Mouse (Mus musculus) forebrain, embryonic 15.5 days (tissue): Measurements from ENCODE around the gene Cldn4. TPM values are rescaled to one million over a fixed set of nuclear protein-coding genes. Genes with fewer than 3 reads are reported as not detected.
A peak's percentile ranks its signal among the peaks of the same experiment; 100 is the strongest.

Experiments used
- ATAC-seq: fragments of 200-750 bp; cut with Nextera tagmentation; replicated peaks from 2 replicates; pipeline ENCODE4 v1.8.0; 2017; ENCODE audit warnings: mild to moderate bottlenecking, moderate TSS enrichment, moderate library complexity
- H3K27ac ChIP-seq: fragments of 300-500 bp; sonication (generic); replicated peaks from 2 replicates; pipeline ENCODE4 v1.5.1; 2015; ENCODE audit warnings: mild to moderate bottlenecking, inconsistent platforms
- H3K27me3 ChIP-seq: fragments of 300-500 bp; sonication (generic); 2 replicates; pipeline ENCODE4 v1.6.1; 2015; ENCODE audit warnings: inconsistent platforms
- H3K36me3 ChIP-seq: fragments of 300-500 bp; sonication (generic); 2 replicates; pipeline ENCODE4 v1.6.1; 2015; ENCODE audit warnings: mild to moderate bottlenecking, inconsistent platforms
- H3K4me1 ChIP-seq: fragments of 300-500 bp; sonication (generic); 2 replicates; pipeline ENCODE4 v1.6.1; 2015; ENCODE audit warnings: inconsistent platforms
- H3K4me2 ChIP-seq: fragments of 300-500 bp; sonication (generic); replicated peaks from 2 replicates; pipeline ENCODE4 v1.6.1; 2015; ENCODE audit warnings: mild to moderate bottlenecking, inconsistent platforms
- H3K4me3 ChIP-seq: fragments of 300-500 bp; sonication (generic); 2 replicates; pipeline ENCODE4 v1.5.1; 2015; ENCODE audit warnings: mild to moderate bottlenecking, inconsistent platforms
- H3K9ac ChIP-seq: fragments of 300-500 bp; sonication (generic); replicated peaks from 2 replicates; pipeline ENCODE4 v1.6.1; 2015; ENCODE audit warnings: mild to moderate bottlenecking, inconsistent platforms
- H3K9me3 ChIP-seq: fragments of 300-500 bp; sonication (generic); 2 replicates; pipeline ENCODE4 v1.6.1; 2016; ENCODE audit warnings: inconsistent platforms
- WGBS: fragments of 180-500 bp; shearing (Covaris S2); methylation state at CpG from one replicate; pipeline ENCODE4 v1.1.7; 2015; ENCODE audit warnings: mixed read lengths; 5-methylcytosine and 5-hydroxymethylcytosine counted together
- polyA plus RNA-seq: library from polyadenylated mRNA; unstranded; fragments of >200 nt; fragmentation: Nextera tagmentation; extraction: Ambion mirVana; gene quantifications from 2 replicates; pipeline ENCODE4 v1.2.1, GENCODE M21; 2015

The Cldn4 gene
- polyA plus RNA-seq, 1 experiment from 2014 or later: not detected

DNA sequence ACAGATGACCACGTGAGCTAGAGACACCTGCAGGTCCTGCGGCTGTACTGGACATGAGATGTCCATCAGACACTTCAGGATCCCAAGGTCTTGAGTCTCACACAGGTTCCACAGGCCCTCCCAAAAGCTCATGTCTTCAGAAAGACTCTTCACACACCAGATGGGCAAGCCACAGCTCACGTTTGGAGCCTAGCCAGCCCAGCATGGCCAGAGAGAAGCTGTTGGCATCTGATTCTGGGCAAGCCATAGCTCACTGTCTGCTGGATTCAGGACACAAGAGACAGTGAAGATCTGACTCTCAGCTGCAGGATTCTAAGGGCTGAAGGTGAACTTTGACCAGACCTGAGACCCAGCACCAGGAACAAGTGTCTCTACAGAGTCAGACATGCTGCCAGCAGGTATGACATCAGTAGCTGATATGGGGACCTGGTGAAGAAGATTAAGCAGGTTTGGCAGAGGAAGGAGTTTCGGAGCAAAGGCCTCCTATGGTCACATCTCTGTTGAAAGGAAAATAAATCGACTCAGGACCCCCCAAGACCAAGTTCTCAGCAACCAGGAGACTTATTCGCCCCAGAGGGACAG is 26.5 kb downstream of the Cldn4 start:
- ATAC-seq: no peak
- no peak overlapping the region for H3K4me2 ChIP-seq
- no peak overlapping the region for H3K4me3 ChIP-seq
- no peaks in the 10 kb centered on the region for H3K27me3 ChIP-seq
- no peaks in the 10 kb centered on the region for H3K4me1 ChIP-seq
- no peak overlapping the region for H3K27ac ChIP-seq
- H3K36me3 ChIP-seq: no peaks in the 10 kb centered on the region
- H3K9ac ChIP-seq: no peak overlapping the region
- H3K9me3 ChIP-seq: no peaks in the 10 kb centered on the region
- 65% methylated on average over 6 of the region's 6 CpGs for WGBS

DNA sequence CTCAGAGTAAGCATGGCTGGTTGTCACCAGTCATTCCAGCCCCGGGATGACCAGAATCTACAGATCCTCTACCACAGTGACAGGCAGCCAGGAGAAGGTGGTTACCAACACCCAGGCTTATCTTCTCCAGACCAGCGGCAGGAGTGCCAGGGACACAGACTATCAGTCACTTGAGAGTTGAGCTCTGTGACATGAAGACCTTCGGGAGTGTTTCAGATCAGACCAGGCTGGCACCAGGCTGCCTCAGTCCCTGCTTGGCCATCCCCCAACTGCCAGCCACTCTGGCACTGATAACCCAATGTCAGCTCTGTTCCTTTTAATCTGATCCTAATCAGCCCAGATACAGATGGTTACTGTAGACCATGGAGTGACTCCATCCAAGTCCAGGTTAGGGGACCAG is 27.6 kb downstream of the Cldn4 start:
- no peaks in the 10 kb centered on the region for H3K9me3 ChIP-seq
- no peak overlapping the region for H3K27ac ChIP-seq
- no peak overlapping the region for H3K4me2 ChIP-seq
- no peaks in the 10 kb centered on the region for H3K27me3 ChIP-seq
- WGBS: 93% methylated on average over 3 of the region's 3 CpGs
- no peak for ATAC-seq
- no peaks in the 10 kb centered on the region for H3K4me1 ChIP-seq
- H3K9ac ChIP-seq: no peak overlapping the region
- no peak overlapping the region for H3K4me3 ChIP-seq
- H3K36me3 ChIP-seq: no peaks in the 10 kb centered on the region

DNA sequence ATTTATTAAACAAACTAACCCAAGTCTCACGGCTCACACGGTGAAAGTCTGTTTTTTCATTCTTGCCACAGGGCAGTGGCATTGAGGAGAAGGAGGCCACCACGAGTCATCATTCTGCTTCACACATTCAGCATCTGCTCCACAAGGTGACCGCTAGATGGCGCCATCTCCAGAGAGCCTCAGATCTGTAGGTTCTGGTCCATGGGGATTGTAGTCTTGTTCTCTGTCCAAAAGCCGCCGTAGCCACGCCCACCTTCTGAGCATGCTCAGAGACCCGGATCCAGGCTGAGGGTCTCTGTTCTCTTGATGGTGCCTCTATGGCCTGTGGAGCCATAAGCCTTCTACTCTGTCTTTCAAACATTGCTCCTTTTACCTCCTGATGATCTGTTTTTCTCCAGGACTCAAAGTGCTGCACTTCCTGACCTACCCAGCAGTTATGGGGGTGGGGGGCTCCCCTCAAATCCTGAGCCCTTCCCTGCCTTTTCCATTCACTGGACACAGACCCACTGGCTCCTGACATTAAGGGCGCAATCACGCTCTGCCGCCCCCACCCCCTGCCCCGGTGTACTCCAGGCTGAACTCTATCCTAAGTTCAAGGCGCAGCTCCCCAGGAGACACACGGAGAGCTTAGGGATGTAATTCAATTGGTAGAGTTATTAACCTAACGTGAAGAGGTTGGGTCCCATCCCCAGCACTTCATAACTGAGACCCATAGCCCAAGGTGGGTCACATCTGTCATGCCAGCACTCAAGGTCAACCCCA is 28.5 kb downstream of the Cldn4 start:
- H3K4me2 ChIP-seq: no peak overlapping the region
- H3K27ac ChIP-seq: no peak overlapping the region
- no peaks in the 10 kb centered on the region for H3K4me1 ChIP-seq
- no peak for ATAC-seq
- no peaks in the 10 kb centered on the region for H3K27me3 ChIP-seq
- H3K36me3 ChIP-seq: no peaks in the 10 kb centered on the region
- no peak overlapping the region for H3K9ac ChIP-seq
- H3K4me3 ChIP-seq: no peak overlapping the region
- no peaks in the 10 kb centered on the region for H3K9me3 ChIP-seq
- 54% methylated on average over 16 of the region's 16 CpGs for WGBS

DNA sequence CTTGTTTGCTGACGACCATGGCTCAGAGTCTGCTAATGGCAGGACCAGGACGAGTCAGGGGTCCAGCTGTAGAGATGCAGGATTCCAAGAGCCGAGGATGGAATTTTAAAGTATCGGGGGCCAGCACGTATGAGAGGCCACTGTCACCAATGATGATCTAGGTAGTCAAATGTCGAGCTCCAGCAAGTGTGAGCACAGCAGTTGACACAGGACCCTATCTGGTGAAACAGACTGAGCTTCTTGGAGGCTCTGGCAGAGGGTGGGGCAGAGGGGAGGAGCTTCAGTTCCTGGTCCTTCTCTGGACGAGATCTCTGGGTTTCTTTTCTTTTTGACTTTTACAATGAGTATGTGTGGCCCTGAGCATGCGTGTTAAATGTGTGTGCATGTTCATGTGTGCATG is 31.4 kb downstream of the Cldn4 start, which contains the start of gene Cldn13:
Gene Cldn13 (minus strand): TSS at position 216 of the 400 bp plus-strand sequence.
- no peaks in the 10 kb centered on the region for H3K27me3 ChIP-seq
- H3K36me3 ChIP-seq: no peaks in the 10 kb centered on the region
- H3K4me1 ChIP-seq: no peaks in the 10 kb centered on the region
- H3K4me3 ChIP-seq: no peak within 1 kb of the TSS
- no peak within 1 kb of the TSS for H3K27ac ChIP-seq
- no peak within 1 kb of the TSS for H3K9ac ChIP-seq
- no peaks in the 10 kb centered on the region for H3K9me3 ChIP-seq
- no peak within 1 kb of the TSS for H3K4me2 ChIP-seq
- WGBS: 84% methylated on average over 8 of the region's 8 CpGs
- no peak for ATAC-seq

DNA sequence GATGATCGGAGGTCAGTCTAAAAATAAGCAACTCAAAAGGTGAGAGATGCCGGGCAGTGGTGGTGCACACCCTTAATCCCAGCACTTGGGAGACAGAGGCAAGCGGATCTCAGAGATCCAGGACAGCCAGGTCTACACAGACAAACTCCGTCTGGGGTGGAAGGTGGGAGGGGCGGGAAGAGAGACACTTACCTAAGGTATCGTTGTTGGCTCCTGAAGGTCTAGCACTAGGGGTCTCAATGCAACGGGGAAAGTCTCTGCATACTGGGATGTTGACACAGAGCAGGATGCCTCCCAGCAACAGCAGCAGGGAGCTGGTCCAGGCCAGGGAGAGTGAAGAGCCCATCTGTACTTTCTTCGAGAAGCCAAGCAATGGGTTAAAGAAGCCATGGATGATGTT is 32.2 kb downstream of the Cldn4 start:
- WGBS: 86% methylated on average over 8 of the region's 8 CpGs
- no peaks in the 10 kb centered on the region for H3K4me1 ChIP-seq

DNA sequence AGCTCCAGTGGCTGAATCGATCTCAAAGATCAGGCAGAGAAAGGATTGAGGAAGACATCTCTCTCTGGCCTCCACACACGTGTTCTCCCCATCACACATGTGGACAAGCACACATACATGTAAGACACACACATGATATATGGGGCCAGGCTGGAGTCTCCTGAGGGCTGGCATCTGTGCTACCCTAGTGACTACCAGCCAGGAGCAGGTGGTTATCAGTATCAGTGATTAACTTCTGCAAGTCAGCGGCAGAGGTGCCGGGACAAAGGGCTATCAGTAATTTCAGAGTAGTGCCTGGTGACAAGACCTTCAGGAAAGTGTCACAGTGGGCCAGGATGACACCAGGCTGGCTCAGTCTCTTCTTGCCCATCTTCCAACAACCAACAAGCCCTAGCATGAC is 33.0 kb downstream of the Cldn4 start:
- Histone ChIP-seq H3K4me1 (no peaks in the 10 kb centered on the region), H3K4me3 (no peak overlapping the region), H3K4me2 (no peak overlapping the region), H3K27ac (no peak overlapping the region), H3K9me3 (no peaks in the 10 kb centered on the region), H3K27me3 (no peaks in the 10 kb centered on the region), H3K9ac (no peak overlapping the region), H3K36me3 (no peaks in the 10 kb centered on the region)
- ATAC-seq: no peak
- 91% methylated on average over 4 of the region's 4 CpGs for WGBS

More for the DNA sequence above, 32.2 kb downstream of the Cldn4 start:
- Histone ChIP-seq H3K4me2 (no peak overlapping the region), H3K4me3 (no peak overlapping the region), H3K27ac (no peak overlapping the region), H3K9me3 (no peaks in the 10 kb centered on the region), H3K27me3 (no peaks in the 10 kb centered on the region), H3K36me3 (no peaks in the 10 kb centered on the region), H3K9ac (no peak overlapping the region)
- no peak for ATAC-seq

DNA sequence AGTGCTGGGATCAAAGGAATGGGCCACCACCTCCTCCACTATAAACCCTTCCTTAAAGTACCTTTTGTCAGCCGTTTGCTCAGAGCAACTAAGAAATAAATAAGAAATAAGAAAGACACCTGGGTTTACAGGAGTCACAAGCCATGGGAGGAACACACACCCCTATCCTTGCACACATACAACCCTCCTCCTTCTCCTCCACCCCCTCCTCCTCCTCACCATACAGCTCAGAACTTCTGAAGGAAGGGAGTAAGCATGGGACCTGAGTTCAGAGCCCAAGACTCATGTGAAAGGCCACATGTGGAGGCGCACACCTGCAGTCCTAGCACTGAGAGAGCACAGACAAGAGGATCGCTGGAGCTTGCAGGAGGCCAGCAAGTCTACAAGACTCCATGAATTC is 33.4 kb downstream of the Cldn4 start:
- H3K4me2 ChIP-seq: no peak overlapping the region
- no peaks in the 10 kb centered on the region for H3K9me3 ChIP-seq
- 78% methylated on average over 3 of the region's 3 CpGs for WGBS
- no peak overlapping the region for H3K9ac ChIP-seq
- no peaks in the 10 kb centered on the region for H3K4me1 ChIP-seq
- H3K27me3 ChIP-seq: no peaks in the 10 kb centered on the region
- H3K36me3 ChIP-seq: no peaks in the 10 kb centered on the region
- no peak overlapping the region for H3K27ac ChIP-seq
- H3K4me3 ChIP-seq: no peak overlapping the region
- ATAC-seq: no peak

DNA sequence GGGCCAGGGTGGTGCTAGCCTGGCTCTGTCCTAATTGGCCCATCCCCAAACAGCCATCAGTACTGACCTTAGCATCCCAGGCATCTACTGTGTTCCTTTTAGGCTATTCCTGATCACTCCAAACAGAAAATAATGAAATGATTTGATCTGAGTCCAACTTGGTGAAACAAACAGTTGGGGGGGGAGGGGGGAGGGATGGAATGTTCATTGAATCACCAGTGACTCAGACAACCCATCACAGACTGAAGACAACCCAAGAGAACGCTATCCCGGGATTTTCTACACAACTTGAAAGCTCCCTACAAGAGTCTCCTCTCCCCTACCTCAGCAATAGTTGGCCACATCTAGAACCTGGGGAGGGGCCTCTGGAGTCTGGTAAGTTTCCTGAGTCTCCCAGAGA is 34.8 kb downstream of the Cldn4 start:
- Histone ChIP-seq H3K4me2 (no peak overlapping the region), H3K4me3 (no peak overlapping the region), H3K9ac (no peak overlapping the region), H3K9me3 (no peaks in the 10 kb centered on the region), H3K36me3 (no peaks in the 10 kb centered on the region), H3K27ac (no peak overlapping the region), H3K27me3 (no peaks in the 10 kb centered on the region), H3K4me1 (no peaks in the 10 kb centered on the region)
- no peak for ATAC-seq
- 88% methylated on average over 2 of the region's 2 CpGs for WGBS

DNA sequence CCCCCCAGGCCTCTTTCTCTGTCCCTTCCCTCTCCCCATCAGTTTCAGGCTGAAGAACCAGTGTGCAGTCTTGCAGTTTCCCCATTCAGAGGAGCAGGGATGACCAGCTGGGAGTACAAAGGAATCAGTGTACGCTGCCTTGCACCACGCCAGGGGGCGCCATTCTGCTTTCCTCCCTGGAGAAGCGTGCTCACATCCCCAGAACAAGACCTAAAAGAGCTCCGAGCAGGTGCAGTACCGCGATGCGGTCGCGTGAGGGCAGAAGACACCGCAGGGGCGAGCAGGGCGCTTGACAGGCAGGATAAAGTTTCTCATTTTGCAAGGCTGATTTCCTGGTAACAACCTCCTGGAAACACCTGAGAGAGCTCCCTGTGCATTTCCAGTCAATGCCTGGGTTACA is 39.6 kb downstream of the Cldn4 start:
- no peak overlapping the region for H3K4me2 ChIP-seq
- no peaks in the 10 kb centered on the region for H3K27me3 ChIP-seq
- H3K36me3 ChIP-seq: no peaks in the 10 kb centered on the region
- no peaks in the 10 kb centered on the region for H3K9me3 ChIP-seq
- H3K27ac ChIP-seq: no peak overlapping the region
- no peak overlapping the region for H3K9ac ChIP-seq
- peak; percentile 68 for ATAC-seq
- no peaks in the 10 kb centered on the region for H3K4me1 ChIP-seq
- H3K4me3 ChIP-seq: no peak overlapping the region
- WGBS: under 1% methylated on average over 13 of the region's 13 CpGs

DNA sequence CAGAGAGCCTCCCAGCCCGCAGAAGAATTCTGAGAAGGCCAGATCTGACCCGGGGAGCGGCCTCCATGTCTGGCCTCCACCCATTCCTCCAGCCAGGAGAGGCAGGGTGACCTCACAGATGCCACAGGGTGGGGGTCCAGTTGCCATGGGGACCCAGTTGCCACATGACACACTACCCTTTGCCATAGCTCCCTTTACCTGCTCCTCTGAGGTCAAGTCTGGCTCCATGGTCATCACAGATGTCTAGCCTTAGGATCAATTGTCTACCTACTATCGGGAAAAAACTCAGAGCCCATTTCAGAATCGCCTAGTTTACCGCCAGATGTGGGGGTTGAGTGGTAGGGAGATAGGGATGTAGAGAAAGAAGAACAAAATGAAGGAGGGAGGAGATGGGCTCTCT is 40.1 kb downstream of the Cldn4 start, which contains the start of gene Tmem270:
Gene Tmem270 (minus strand): TSS at position 101 of the 400 bp plus-strand sequence.
- no peak within 1 kb of the TSS for H3K4me2 ChIP-seq
- no peak for ATAC-seq

DNA sequence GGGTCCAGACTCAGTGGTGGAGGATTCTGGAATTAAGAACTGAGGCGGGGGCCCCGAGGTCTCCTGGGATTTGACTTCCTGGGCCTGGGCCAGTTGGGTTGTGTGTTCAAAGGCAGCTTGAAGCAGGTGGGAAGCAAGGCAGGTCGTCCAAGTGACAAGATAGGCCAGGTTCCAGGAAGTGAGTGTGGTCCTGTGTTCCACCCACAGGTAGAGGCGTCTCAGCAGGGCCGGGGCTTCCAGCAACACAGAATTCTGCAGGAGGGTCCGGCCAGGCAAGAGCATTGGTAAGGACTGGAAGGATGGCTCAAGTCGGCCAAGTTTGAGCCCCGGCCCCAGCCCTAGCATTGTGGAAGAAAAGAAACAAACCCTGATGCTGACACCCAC is 45.1 kb downstream of the Cldn4 start:
- Histone ChIP-seq H3K27me3 (no peaks in the 10 kb centered on the region), H3K4me1 (no peaks in the 10 kb centered on the region), H3K27ac (no peak overlapping the region), H3K4me2 (no peak overlapping the region), H3K36me3 (no peaks in the 10 kb centered on the region), H3K9me3 (no peaks in the 10 kb centered on the region), H3K9ac (no peak overlapping the region), H3K4me3 (no peak overlapping the region)
- WGBS: 77% methylated on average over 8 of the region's 8 CpGs
- ATAC-seq: no peak

More for the DNA sequence above, 40.1 kb downstream of the Cldn4 start, which contains the start of gene Tmem270:
- Histone ChIP-seq H3K4me3 (no peak within 1 kb of the TSS), H3K36me3 (no peaks in the 10 kb centered on the region), H3K9me3 (no peaks in the 10 kb centered on the region), H3K4me1 (no peaks in the 10 kb centered on the region), H3K27me3 (no peaks in the 10 kb centered on the region), H3K9ac (no peak within 1 kb of the TSS), H3K27ac (no peak within 1 kb of the TSS)
- 82% methylated on average over 6 of the region's 6 CpGs for WGBS

DNA sequence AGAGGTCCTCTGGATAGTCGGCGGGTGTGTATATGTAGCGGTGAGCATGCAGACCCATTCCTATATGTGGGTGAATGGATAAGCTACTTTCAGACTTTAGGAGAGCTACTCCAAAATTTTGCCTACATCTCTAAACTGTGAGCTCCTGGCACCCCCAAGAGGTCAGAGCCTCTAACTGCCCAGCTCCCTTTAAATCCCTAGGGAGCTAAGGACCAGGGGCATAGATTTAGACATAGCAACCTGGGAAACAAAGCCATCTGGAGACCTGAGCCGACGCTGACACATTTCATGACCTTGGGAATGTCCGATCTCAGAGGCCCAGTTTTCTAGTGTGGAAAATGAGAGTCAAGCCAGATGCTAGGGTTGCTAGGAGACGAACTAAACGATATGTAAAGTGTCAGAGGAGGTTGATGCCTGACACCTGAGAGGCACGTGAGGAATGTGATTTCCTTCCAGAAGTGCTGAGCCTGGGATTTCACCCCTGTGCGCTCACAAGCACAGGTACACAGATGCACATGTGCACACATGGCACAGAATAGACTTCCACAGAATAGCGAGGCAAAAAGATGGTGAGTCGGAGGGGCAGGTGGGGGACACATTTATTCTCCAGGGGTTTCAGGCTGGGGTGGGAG is 45.6 kb downstream of the Cldn4 start:
- Histone ChIP-seq H3K9me3 (no peaks in the 10 kb centered on the region), H3K36me3 (no peaks in the 10 kb centered on the region), H3K27ac (no peak overlapping the region), H3K27me3 (no peaks in the 10 kb centered on the region), H3K4me2 (no peak overlapping the region), H3K4me3 (no peak overlapping the region), H3K4me1 (no peaks in the 10 kb centered on the region), H3K9ac (no peak overlapping the region)
- 52% methylated on average over 12 of the region's 12 CpGs for WGBS
- ATAC-seq: no peak
